Mouse (Mus musculus): ENCODE measurements at regions not wholly inside any gene's neighbourhood (a gene's known extent, or its start where the extent isn't known, plus 50 kb on each side); places are given as distances from the start of the nearest gene placed in this dataset.

DNA sequence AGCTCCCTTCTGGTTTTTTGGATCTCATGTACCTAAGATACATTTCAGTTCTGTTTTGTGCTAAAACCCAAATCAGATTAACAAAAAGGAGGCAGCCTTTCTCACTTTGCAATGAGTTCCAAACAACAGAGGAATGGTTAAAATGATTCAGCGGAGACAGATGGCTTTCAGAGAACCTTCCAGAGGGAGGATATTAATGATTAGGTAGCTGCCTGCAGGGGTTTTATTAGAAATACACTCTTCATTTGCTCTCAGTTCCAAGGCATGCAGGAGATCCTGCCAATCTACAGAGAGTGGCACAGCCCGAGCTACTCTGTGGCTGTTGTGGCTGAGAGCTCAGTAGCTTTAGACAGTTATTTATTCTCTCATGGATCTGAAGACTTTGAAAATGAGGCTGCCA lies 162.4 kb downstream of the Rsl24d1 start:
- H3K36me3 ChIP-seq (ENCODE audit: control insufficient read depth, insufficient read depth, low read length), result no peaks in the 10 kb centered on the region
- no peaks in the 10 kb centered on the region for H3K27me3 ChIP-seq (ENCODE audit: control insufficient read depth, insufficient read depth, low read depth, low read length)
- H3K27ac ChIP-seq (ENCODE audit: low read length), result no peak overlapping the region
- no peaks in the 10 kb centered on the region for H3K4me1 ChIP-seq (replicated peaks; ENCODE audit: control insufficient read depth, insufficient read depth, low read length)
- H3K9me3 ChIP-seq (ENCODE audit: control insufficient read depth, low read length), result no peaks in the 10 kb centered on the region
- H3K4me2 ChIP-seq (ENCODE audit: low read depth, low read length), result no peak overlapping the region
- no peak for ATAC-seq (ENCODE audit: low read depth)
- 72% methylated on average over 2 of the region's 2 CpGs for WGBS
- no peak overlapping the region for H3K4me3 ChIP-seq (ENCODE audit: low read length)
- no peak overlapping the region for H3K9ac ChIP-seq (ENCODE audit: low read length)

DNA sequence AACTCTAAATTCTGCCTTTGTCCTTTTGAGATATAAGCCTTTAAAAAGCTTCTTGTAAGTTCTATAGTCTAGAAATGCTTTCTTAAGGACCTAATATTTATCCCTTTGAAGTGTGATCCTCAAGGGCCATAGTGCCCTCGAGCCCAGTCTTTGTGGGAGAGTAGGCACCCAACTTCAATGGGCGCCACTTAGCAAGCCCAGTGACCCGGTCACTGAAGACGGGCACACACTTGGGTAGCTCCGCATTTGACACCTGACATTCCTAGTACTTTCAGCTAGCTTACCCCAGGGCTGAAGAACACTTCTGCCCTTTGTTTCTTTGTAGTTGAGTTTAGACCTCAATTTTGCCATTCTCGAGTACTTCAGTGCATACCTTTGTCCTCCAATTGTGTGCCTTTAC lies 182.1 kb downstream of the Rsl24d1 start:
- H3K27me3 ChIP-seq (ENCODE audit: control insufficient read depth, insufficient read depth, low read depth, low read length), result no peaks in the 10 kb centered on the region
- H3K4me2 ChIP-seq (ENCODE audit: low read depth, low read length), result no peak overlapping the region
- H3K9ac ChIP-seq (ENCODE audit: low read length), result no peak overlapping the region
- ATAC-seq (ENCODE audit: low read depth), result peak; percentile 80
- no peaks in the 10 kb centered on the region for H3K9me3 ChIP-seq (ENCODE audit: control insufficient read depth, low read length)
- no peak overlapping the region for H3K4me3 ChIP-seq (ENCODE audit: low read length)
- no peaks in the 10 kb centered on the region for H3K36me3 ChIP-seq (ENCODE audit: control insufficient read depth, insufficient read depth, low read length)
- no peak overlapping the region for H3K27ac ChIP-seq (ENCODE audit: low read length)
- no peaks in the 10 kb centered on the region for H3K4me1 ChIP-seq (replicated peaks; ENCODE audit: control insufficient read depth, insufficient read depth, low read length)
- WGBS, result 63% methylated on average over 6 of the region's 6 CpGs

DNA sequence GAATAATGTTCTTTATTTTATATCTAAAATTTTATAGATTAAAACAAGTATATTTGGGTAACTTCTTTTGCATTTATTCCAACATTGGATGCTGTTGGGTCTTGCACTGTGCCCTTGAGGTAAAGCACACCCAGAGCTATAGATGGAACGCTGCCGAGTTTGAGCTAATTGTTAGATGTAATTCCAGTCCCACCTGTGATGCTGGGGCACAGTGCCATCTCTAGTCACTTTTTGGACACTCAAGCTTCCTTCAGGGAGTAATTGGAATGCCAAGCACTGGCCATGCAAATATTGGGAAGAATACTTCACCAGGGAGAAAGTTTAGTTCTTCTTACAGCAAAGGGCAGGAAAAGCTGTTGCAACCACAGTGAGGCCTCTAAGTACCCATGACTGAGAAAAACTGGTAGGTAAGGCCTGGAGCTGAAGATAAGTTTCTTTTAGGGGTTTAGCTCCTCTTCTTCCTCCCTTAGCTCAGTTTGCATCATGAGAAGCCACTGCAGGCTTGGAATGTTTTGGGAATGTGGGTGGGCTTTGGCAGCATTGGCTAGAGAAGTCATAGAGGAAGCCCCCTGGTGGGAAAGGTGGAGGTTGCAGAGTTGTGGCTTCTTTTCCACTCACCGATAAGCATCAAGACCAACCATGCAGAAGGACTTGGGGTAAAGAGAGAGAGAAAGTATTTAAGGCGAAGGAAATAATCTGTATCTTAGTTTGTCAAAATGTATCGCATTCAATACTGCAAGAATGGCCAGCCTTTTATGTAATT lies 189.1 kb downstream of the Rsl24d1 start:
- H3K9ac ChIP-seq (ENCODE audit: low read length), result no peak overlapping the region
- no peak for ATAC-seq (ENCODE audit: low read depth)
- H3K9me3 ChIP-seq (ENCODE audit: control insufficient read depth, low read length), result no peaks in the 10 kb centered on the region
- H3K4me2 ChIP-seq (ENCODE audit: low read depth, low read length), result no peak overlapping the region
- H3K27me3 ChIP-seq (ENCODE audit: control insufficient read depth, insufficient read depth, low read depth, low read length), result no peaks in the 10 kb centered on the region
- 0 out of 2 replicates have a peak overlapping the region, but pooled peaks have one; percentile 17 for H3K27ac ChIP-seq (ENCODE audit: low read length)
- 81% methylated on average over 5 of the region's 5 CpGs for whole genome bisulfite sequencing
- H3K4me1 ChIP-seq (replicated peaks; ENCODE audit: control insufficient read depth, insufficient read depth, low read length), result no peaks in the 10 kb centered on the region
- no peaks in the 10 kb centered on the region for H3K36me3 ChIP-seq (ENCODE audit: control insufficient read depth, insufficient read depth, low read length)
- no peak overlapping the region for H3K4me3 ChIP-seq (ENCODE audit: low read length)

DNA sequence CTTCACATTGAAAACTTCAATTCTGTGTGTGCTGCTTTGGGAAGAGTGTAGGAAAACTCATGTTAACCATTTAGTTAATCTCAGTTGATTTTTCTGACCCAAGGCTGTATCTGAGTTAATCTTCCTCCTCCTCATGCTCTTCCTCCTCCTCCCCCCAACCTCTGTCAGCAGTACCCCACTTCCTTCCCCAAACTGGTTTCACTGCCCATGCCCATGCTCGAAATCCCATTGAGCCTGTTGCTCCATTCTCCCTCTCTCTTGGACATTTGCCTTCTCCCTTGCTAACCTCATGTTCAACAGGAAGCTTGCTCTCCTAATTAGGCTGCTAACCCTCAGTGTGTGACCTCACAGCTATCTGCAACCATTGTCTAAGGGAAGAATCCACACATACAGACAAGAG lies 203.8 kb downstream of the Rsl24d1 start:
- peaks cover 9% of the 10 kb centered on the region for H3K4me1 ChIP-seq (replicated peaks; ENCODE audit: control insufficient read depth, insufficient read depth, low read length)
- no peak overlapping the region for H3K9ac ChIP-seq (ENCODE audit: low read length)
- ATAC-seq (ENCODE audit: low read depth), result no peak
- H3K27ac ChIP-seq (ENCODE audit: low read length), result no peak overlapping the region
- no peak overlapping the region for H3K4me3 ChIP-seq (ENCODE audit: low read length)
- WGBS, result 46% methylated on average over 1 of the region's 1 CpGs
- H3K27me3 ChIP-seq (ENCODE audit: control insufficient read depth, insufficient read depth, low read depth, low read length), result no peaks in the 10 kb centered on the region
- H3K36me3 ChIP-seq (ENCODE audit: control insufficient read depth, insufficient read depth, low read length), result no peaks in the 10 kb centered on the region
- no peaks in the 10 kb centered on the region for H3K9me3 ChIP-seq (ENCODE audit: control insufficient read depth, low read length)
- no peak overlapping the region for H3K4me2 ChIP-seq (ENCODE audit: low read depth, low read length)

DNA sequence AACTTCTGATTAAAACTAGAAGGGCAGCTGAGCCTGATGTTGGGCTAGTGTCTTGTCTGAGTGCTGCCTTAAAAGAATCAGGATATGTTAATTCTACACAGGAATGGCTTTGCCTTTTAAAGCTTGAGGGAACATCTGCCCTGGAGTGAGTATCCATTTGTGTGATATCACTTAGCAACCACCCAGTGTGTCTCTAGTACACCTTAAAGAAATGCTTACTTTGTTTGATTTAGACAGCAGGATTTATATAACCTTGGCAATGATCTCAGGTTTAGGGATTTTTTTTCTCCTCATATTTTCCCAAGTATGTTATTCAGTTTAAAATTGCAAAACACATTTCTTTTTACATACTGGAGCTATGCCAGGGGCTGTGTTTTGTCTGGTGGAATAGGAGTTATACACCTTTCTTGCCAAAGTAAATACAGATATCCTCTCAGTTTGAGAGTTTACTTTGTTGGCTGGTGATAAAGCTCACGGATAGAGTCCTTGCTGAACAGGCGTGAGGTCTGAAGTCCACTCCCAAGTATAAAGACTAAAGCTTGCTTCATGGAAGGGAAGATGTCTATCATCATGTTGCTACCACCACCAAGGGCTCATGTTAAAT lies 206.6 kb downstream of the Rsl24d1 start:
- ATAC-seq (ENCODE audit: low read depth), result peak; percentile 91
- Histone ChIP-seq H3K9me3 (ENCODE audit: control insufficient read depth, low read length) (no peaks in the 10 kb centered on the region), H3K9ac (ENCODE audit: low read length) (no peak overlapping the region), H3K36me3 (ENCODE audit: control insufficient read depth, insufficient read depth, low read length) (no peaks in the 10 kb centered on the region), H3K4me1 (replicated peaks; ENCODE audit: control insufficient read depth, insufficient read depth, low read length) (peaks cover 9% of the 10 kb centered on the region), H3K4me2 (ENCODE audit: low read depth, low read length) (no peak overlapping the region), H3K27ac (ENCODE audit: low read length) (peak overlapping the region; percentile 61), H3K4me3 (ENCODE audit: low read length) (no peak overlapping the region), H3K27me3 (ENCODE audit: control insufficient read depth, insufficient read depth, low read depth, low read length) (no peaks in the 10 kb centered on the region)
- 17% methylated on average over 2 of the region's 2 CpGs for WGBS

DNA sequence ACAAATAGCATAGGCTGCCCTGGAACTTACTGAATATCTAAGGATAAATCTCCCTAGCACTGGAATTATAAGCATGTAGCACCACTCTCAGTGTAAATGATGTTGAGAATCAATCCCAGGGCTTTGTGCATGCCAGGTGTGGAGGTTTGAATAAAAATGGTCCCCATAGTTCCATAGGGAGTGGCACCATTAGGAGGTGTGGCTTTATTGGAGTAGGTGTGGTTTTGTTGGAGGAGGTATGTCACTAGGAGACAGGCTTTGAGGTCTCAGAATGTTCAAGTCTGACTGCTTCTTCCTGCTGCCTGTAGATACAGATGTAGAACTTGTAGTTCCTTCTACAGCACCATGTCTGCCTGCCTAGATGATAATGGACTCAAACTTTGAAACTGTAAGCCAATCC lies 217.8 kb downstream of the Rsl24d1 start:
- no peak overlapping the region for H3K4me3 ChIP-seq (ENCODE audit: low read length)
- no peak overlapping the region for H3K4me2 ChIP-seq (ENCODE audit: low read depth, low read length)
- no peak overlapping the region for H3K9ac ChIP-seq (ENCODE audit: low read length)
- H3K9me3 ChIP-seq (ENCODE audit: control insufficient read depth, low read length), result no peaks in the 10 kb centered on the region
- no peaks in the 10 kb centered on the region for H3K4me1 ChIP-seq (replicated peaks; ENCODE audit: control insufficient read depth, insufficient read depth, low read length)
- no peaks in the 10 kb centered on the region for H3K27me3 ChIP-seq (ENCODE audit: control insufficient read depth, insufficient read depth, low read depth, low read length)
- no peak overlapping the region for H3K27ac ChIP-seq (ENCODE audit: low read length)
- ATAC-seq (ENCODE audit: low read depth), result no peak
- H3K36me3 ChIP-seq (ENCODE audit: control insufficient read depth, insufficient read depth, low read length), result no peaks in the 10 kb centered on the region

DNA sequence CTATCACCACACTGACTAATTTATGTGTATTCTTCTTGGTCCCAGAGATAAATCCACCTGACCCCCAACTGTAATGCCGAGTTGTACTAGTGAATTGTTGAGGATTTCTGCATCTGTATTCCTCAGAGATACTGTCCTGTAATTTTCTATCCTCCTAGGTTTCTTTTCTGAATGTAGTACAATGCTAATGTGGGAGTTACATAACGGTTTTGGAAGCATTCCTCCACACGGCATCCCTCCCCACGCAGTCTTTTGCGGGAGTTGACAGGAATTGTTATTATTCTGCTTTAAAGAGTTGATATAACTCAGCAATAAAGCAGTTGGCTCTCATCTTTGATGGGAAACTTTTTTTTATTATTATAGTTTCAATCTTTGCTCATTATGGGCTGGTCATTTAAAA lies 222.8 kb downstream of the Rsl24d1 start:
- Histone ChIP-seq H3K4me2 (ENCODE audit: low read depth, low read length) (no peak overlapping the region), H3K27ac (ENCODE audit: low read length) (no peak overlapping the region), H3K4me3 (ENCODE audit: low read length) (no peak overlapping the region), H3K27me3 (ENCODE audit: control insufficient read depth, insufficient read depth, low read depth, low read length) (no peaks in the 10 kb centered on the region), H3K36me3 (ENCODE audit: control insufficient read depth, insufficient read depth, low read length) (no peaks in the 10 kb centered on the region), H3K4me1 (replicated peaks; ENCODE audit: control insufficient read depth, insufficient read depth, low read length) (no peaks in the 10 kb centered on the region; the same call in 1 of the 2 replicates), H3K9me3 (ENCODE audit: control insufficient read depth, low read length) (no peaks in the 10 kb centered on the region), H3K9ac (ENCODE audit: low read length) (no peak overlapping the region)
- 76% methylated on average over 5 of the region's 5 CpGs for WGBS
- ATAC-seq (ENCODE audit: low read depth), result no peak

DNA sequence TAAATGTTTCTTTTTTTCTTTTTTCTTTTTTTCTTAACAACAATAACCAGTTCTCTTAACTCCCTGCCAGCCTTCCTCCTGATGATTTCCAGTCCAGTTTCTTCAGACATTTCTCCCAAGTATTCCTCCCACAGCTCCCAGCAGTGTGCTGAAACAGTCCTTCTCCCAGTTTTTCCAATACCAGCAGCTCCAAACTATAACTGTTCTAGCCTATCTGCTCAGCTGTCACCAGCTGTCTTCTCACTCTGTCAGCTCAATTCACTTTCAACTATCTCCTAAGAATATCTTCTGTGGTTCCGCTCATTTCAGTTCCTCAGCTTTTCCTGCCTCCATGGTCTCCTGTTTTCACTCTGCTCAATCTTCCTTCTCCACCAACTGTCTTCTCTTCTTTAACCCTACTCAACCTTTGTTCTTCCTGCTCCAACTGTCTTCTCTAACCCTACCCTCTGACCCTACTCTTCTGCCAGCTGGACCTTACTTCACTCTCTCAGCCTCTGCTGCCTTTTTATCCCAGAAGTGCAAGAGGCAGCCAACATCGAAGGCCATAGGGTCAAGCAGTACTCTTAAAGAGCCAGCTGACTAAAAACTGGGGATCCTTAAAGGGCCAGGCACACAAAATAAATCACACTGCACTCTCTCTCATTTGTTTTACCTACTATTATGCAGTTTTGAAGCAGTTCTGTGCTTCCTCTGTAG lies 224.0 kb downstream of the Rsl24d1 start:
- H3K4me2 ChIP-seq (ENCODE audit: low read depth, low read length), result no peak overlapping the region
- peaks cover 10% of the 10 kb centered on the region; the same call in 1 of the 2 replicates for H3K9me3 ChIP-seq (ENCODE audit: control insufficient read depth, low read length)
- H3K27ac ChIP-seq (ENCODE audit: low read length), result no peak overlapping the region
- 48% methylated on average over 2 of the region's 2 CpGs for WGBS
- H3K4me1 ChIP-seq (replicated peaks; ENCODE audit: control insufficient read depth, insufficient read depth, low read length), result no peaks in the 10 kb centered on the region; the same call in 1 of the 2 replicates
- H3K27me3 ChIP-seq (ENCODE audit: control insufficient read depth, insufficient read depth, low read depth, low read length), result no peaks in the 10 kb centered on the region
- no peak overlapping the region for H3K4me3 ChIP-seq (ENCODE audit: low read length)
- no peak overlapping the region for H3K9ac ChIP-seq (ENCODE audit: low read length)
- no peaks in the 10 kb centered on the region for H3K36me3 ChIP-seq (ENCODE audit: control insufficient read depth, insufficient read depth, low read length)
- no peak for ATAC-seq (ENCODE audit: low read depth)

DNA sequence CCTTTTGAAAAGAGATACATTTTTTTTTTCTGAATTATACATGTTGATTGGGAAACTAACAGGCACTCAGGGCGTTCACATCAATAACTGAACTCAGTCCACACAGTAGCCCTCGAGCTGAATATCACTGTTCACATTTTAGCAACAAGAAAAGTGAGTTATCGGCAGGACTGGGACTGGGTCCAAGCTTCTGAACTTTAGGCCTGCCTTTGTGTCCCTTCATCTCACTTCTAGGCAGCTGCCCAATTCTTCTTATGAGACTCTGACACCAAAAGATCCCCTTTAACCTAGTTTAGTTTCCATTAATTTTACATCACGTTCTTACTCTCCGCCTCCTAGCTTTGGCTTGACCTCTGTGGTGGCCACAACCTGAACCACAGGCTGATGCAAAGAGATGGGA lies 242.7 kb downstream of the Rsl24d1 start:
- WGBS, result 53% methylated on average over 5 of the region's 5 CpGs
- no peak for ATAC-seq (ENCODE audit: low read depth)
- Histone ChIP-seq H3K4me2 (ENCODE audit: low read depth, low read length) (no peak overlapping the region), H3K36me3 (ENCODE audit: control insufficient read depth, insufficient read depth, low read length) (no peaks in the 10 kb centered on the region), H3K9ac (ENCODE audit: low read length) (no peak overlapping the region), H3K4me1 (replicated peaks; ENCODE audit: control insufficient read depth, insufficient read depth, low read length) (no peaks in the 10 kb centered on the region), H3K9me3 (ENCODE audit: control insufficient read depth, low read length) (no peaks in the 10 kb centered on the region), H3K4me3 (ENCODE audit: low read length) (no peak overlapping the region), H3K27ac (ENCODE audit: low read length) (no peak overlapping the region), H3K27me3 (ENCODE audit: control insufficient read depth, insufficient read depth, low read depth, low read length) (no peaks in the 10 kb centered on the region)
